In genomic region chr2:18916615-18917379, GRCm38 (mm10) we compare ENCODE assay signal across 9 mouse cellular contexts.
DNase-seq lines count a peak whose midpoint lies in the region; ATAC-seq and TF ChIP-seq lines count a peak whose summit lies in the region.
"Had no signal": no experiment of that assay in that cellular context is flagged by ENCODE, and none has a peak within 500 bp of the region (broad histone marks: within the 10 kb centered on the region; RNA-seq: fewer than 3 reads in every experiment).

No protein-coding gene starts in this region.

- H3K9ac ChIP-seq in hindbrain, embryonic 16.5 days (ENCODE audit: low read depth, low read length): no peak overlapping the region

- peaks cover 38% of the 10 kb centered on the region for H3K4me1 ChIP-seq in thymus, adult 2 months (replicated peaks; ENCODE audit: control insufficient read depth, insufficient read depth, low read length)
- peaks cover 3% of the 10 kb centered on the region for H3K4me1 ChIP-seq in hindbrain, embryonic 16.5 days (ENCODE audit: control insufficient read depth, insufficient read depth, low read depth, low read length)

- peak; percentile 52 for ATAC-seq in granulocyte monocyte progenitor cell, adult 5-6 weeks (replicated peaks; ENCODE audit: poor library complexity, severe bottlenecking)
- no peak; the same call in 1 of the 2 replicates for ATAC-seq in hindbrain, embryonic 16.5 days

- H3K9me3 ChIP-seq in hindbrain, embryonic 16.5 days (ENCODE audit: control insufficient read depth, low read length): no peaks in the 10 kb centered on the region
- H3K9me3 ChIP-seq: hindbrain, embryonic 10.5 days had no signal

- WGBS in thymus, adult 2 months: 19% methylated on average over 14 of the region's 14 CpGs
- 70% methylated on average over 14 of the region's 14 CpGs for WGBS in hindbrain, embryonic 16.5 days

- TF ChIP-seq CTCF in layer of hippocampus, adult 2 months (conservative IDR thresholded peaks at IDR 0.05): no peak
- 0 out of 2 replicates have a peak, but pooled peaks have one; percentile 19 for TF ChIP-seq CTCF in thymus, adult 2 months (IDR thresholded peaks at IDR 0.05; ENCODE audit: borderline replicate concordance, control insufficient read depth, extremely low read depth, insufficient read depth, low read length, poor library complexity)

- H3K4me3 ChIP-seq in layer of hippocampus, adult 2 months: no peak overlapping the region
- H3K4me3 ChIP-seq in thymus, adult 2 months (ENCODE audit: control insufficient read depth, insufficient read depth, low read length): no peak overlapping the region
- H3K4me3 ChIP-seq in hindbrain, embryonic 16.5 days (ENCODE audit: low read length): no peak overlapping the region
- H3K4me3 ChIP-seq: hindbrain, embryonic 10.5 days had no signal

- TF ChIP-seq POLR2A in thymus, adult 2 months (IDR thresholded peaks at IDR 0.05; ENCODE audit: control insufficient read depth, extremely low read depth, insufficient read depth, low read length, poor library complexity): no peak

- no peaks in the 10 kb centered on the region for H3K36me3 ChIP-seq in thymus, adult 2 months (ENCODE audit: control insufficient read depth, insufficient read depth, low read length)
- no peaks in the 10 kb centered on the region for H3K36me3 ChIP-seq in hindbrain, embryonic 16.5 days (ENCODE audit: control insufficient read depth, insufficient read depth, low read length)
- H3K36me3 ChIP-seq: hindbrain, embryonic 10.5 days had no signal

- H3K4me2 ChIP-seq in hindbrain, embryonic 16.5 days (ENCODE audit: low read length): no peak overlapping the region

- no peak for DNase-seq in layer of hippocampus, adult 2 months (ENCODE audit: low spot score in 2 of 2)
- no peak for DNase-seq in layer of hippocampus, adult 9-11 months
- peak; percentile 9 for DNase-seq in ZHBTc4 (ENCODE audit: low read depth, low spot score)
- DNase-seq in thymus, adult 2 months: peak; percentile 48
- DNase-seq in embryo, embryonic 10.5 days (ENCODE audit: low spot score): no peak

- H3K27me3 ChIP-seq in thymus, adult 2 months (ENCODE audit: control insufficient read depth, insufficient read depth, low read length): no peaks in the 10 kb centered on the region
- no peaks in the 10 kb centered on the region for H3K27me3 ChIP-seq in hindbrain, embryonic 16.5 days (replicated peaks; ENCODE audit: control insufficient read depth, insufficient read depth, low read length)

- H3K27ac ChIP-seq in layer of hippocampus, adult 2 months: peak overlapping the region; percentile 76
- peak overlapping the region; percentile 41 for H3K27ac ChIP-seq in thymus, adult 2 months (ENCODE audit: control insufficient read depth, insufficient read depth, low read length)
- H3K27ac ChIP-seq in hindbrain, embryonic 16.5 days (ENCODE audit: low read depth, low read length): no peak overlapping the region
- H3K27ac ChIP-seq: hindbrain, embryonic 10.5 days; stomach, postnatal 0 days had no signal

Comparison
In these comparisons a context has a peak if more than half of its experiments do, and no peak if none do; other contexts are left out.
1. DNase-seq: peak in ZHBTc4 (single experiment) and thymus, adult 2 months (single experiment); none in layer of hippocampus, adult 2 months (0 of 2), layer of hippocampus, adult 9-11 months (single experiment) and embryo, embryonic 10.5 days (single experiment).